29 mouse cellular contexts compared by ENCODE assay signal in genomic region chr14:79722228-79722627, GRCm38 (mm10). TPM values are rescaled to one million over a fixed set of nuclear protein-coding genes. Genes with fewer than 3 reads are reported as not detected.
DNase-seq lines count a peak whose midpoint lies in the region; ATAC-seq lines count a peak whose summit lies in the region.
"Had no signal": no experiment of that assay in that cellular context is flagged by ENCODE, and none has a peak within 500 bp of the region (broad histone marks: within the 10 kb centered on the region; RNA-seq: fewer than 3 reads in every experiment).

No protein-coding gene starts in this region.

- H3K27me3 ChIP-seq in hindbrain, embryonic 13.5 days = no peaks in the 10 kb centered on the region
- H3K27me3 ChIP-seq in hindbrain, embryonic 14.5 days (ENCODE audit: control insufficient read depth, insufficient read depth, low read length) = no peaks in the 10 kb centered on the region
- H3K27me3 ChIP-seq: embryonic facial prominence, embryonic 12.5 days; limb, embryonic 12.5 days; liver, embryonic 15.5 days had no signal

- peak; percentile 24 to 32 for DNase-seq in cerebellum, postnatal 14 days
- DNase-seq in cerebellum, adult 9-11 months = no peak
- no peak for DNase-seq in hindbrain, embryonic 14.5 days (ENCODE audit: low spot score)
- peak; percentile 26 for DNase-seq in retina, embryonic 14.5 days (ENCODE audit: low spot score)
- DNase-seq in retina, postnatal 1 day = no peak
- DNase-seq in layer of hippocampus, postnatal 14 days (ENCODE audit: low spot score in 2 of 2) = peak; percentile 34 to 70
- DNase-seq: adrenal gland, postnatal 14 days; cerebellum, adult 2 months; embryo, embryonic 11 days; gastrocnemius, postnatal 10 days; heart, postnatal 14 days; kidney, adult 2 months; kidney, postnatal 4 days; lung, embryonic 14.5 days; lung, postnatal 14 days; midbrain, embryonic 14.5 days; thymus, adult 2 months; thymus, postnatal 36 days had no signal

- peaks cover 43% of the 10 kb centered on the region for H3K4me1 ChIP-seq in hindbrain, embryonic 13.5 days (replicated peaks)
- H3K4me1 ChIP-seq in hindbrain, embryonic 14.5 days (replicated peaks; ENCODE audit: control insufficient read depth, insufficient read depth, low read length) = peaks cover 38% of the 10 kb centered on the region
- H3K4me1 ChIP-seq: embryonic facial prominence, embryonic 12.5 days; liver, embryonic 15.5 days had no signal

- no peak overlapping the region for H3K9ac ChIP-seq in hindbrain, embryonic 13.5 days
- H3K9ac ChIP-seq in hindbrain, embryonic 14.5 days = no peak overlapping the region
- H3K9ac ChIP-seq: embryonic facial prominence, embryonic 12.5 days; limb, embryonic 12.5 days; liver, embryonic 15.5 days; lung, embryonic 14.5 days had no signal

- ATAC-seq in hindbrain, embryonic 13.5 days (ENCODE audit: low FRiP score) = no peak
- ATAC-seq in hindbrain, embryonic 14.5 days (ENCODE audit: low FRiP score) = no peak
- ATAC-seq in erythroblast, adult 5-6 weeks (replicated peaks; ENCODE audit: low FRiP score, poor library complexity, severe bottlenecking) = no peak

- no peak overlapping the region for H3K4me3 ChIP-seq in hindbrain, embryonic 13.5 days
- H3K4me3 ChIP-seq in hindbrain, embryonic 14.5 days (replicated peaks; ENCODE audit: low read length) = no peak overlapping the region
- H3K4me3 ChIP-seq: embryonic facial prominence, embryonic 12.5 days; left cerebral cortex, adult 2 months; limb, embryonic 12.5 days; liver, embryonic 15.5 days had no signal

- no peaks in the 10 kb centered on the region for H3K36me3 ChIP-seq in hindbrain, embryonic 13.5 days
- no peaks in the 10 kb centered on the region for H3K36me3 ChIP-seq in hindbrain, embryonic 14.5 days (replicated peaks; ENCODE audit: control insufficient read depth, insufficient read depth)
- H3K36me3 ChIP-seq: embryonic facial prominence, embryonic 12.5 days; G1E; limb, embryonic 12.5 days; liver, embryonic 15.5 days had no signal

- 31% methylated on average over 7 of the region's 7 CpGs for WGBS in hindbrain, embryonic 13.5 days
- WGBS in hindbrain, embryonic 14.5 days = 29% methylated on average over 7 of the region's 7 CpGs

- H3K27ac ChIP-seq in hindbrain, embryonic 13.5 days = peak overlapping the region; percentile 25; the same call in 1 of the 2 replicates
- H3K27ac ChIP-seq in hindbrain, embryonic 14.5 days = no peak overlapping the region
- H3K27ac ChIP-seq: embryonic facial prominence, embryonic 12.5 days; kidney, postnatal 0 days; left cerebral cortex, adult 2 months; limb, embryonic 12.5 days; liver, embryonic 15.5 days had no signal

- H3K9me3 ChIP-seq in hindbrain, embryonic 13.5 days = no peaks in the 10 kb centered on the region
- H3K9me3 ChIP-seq in hindbrain, embryonic 14.5 days (ENCODE audit: control insufficient read depth, low read length) = no peaks in the 10 kb centered on the region
- H3K9me3 ChIP-seq: embryonic facial prominence, embryonic 12.5 days; limb, embryonic 12.5 days; liver, embryonic 15.5 days had no signal

- H3K4me2 ChIP-seq in hindbrain, embryonic 13.5 days = no peak overlapping the region
- no peak overlapping the region for H3K4me2 ChIP-seq in hindbrain, embryonic 14.5 days (replicated peaks)
- H3K4me2 ChIP-seq: embryonic facial prominence, embryonic 12.5 days; limb, embryonic 12.5 days; liver, embryonic 15.5 days; lung, embryonic 14.5 days had no signal

RNA-seq across cellular contexts. Expression of gene Pcdh8, which starts 48.9 kb away (rescaled TPM):
- 33.2 and 35.3 TPM in 2 replicates for polyA plus RNA-seq in hindbrain, embryonic 13.5 days (2015; fragmentation: Nextera tagmentation; extraction: Ambion mirVana)
- 40.5 and 52.0 TPM in 2 replicates for polyA plus RNA-seq in hindbrain, embryonic 14.5 days (2014; fragmentation: Nextera tagmentation; extraction: Ambion mirVana)
- total RNA-seq in layer of hippocampus, postnatal 14 days (2021) = 10 to 100 TPM; 64.4 to 77.0 TPM
- not detected in 2 replicates for total RNA-seq in erythroblast, adult 5-6 weeks (2015; ENCODE audit: low replicate concordance)
- not detected in 2 replicates for total RNA-seq in erythroblast, adult 5-6 weeks (2017; ENCODE audit: low replicate concordance)
- total RNA-seq: granulocyte monocyte progenitor cell, adult 5-6 weeks; liver, adult 2 months; neutrophil, adult 5-6 weeks had no signal
- polyA plus RNA-seq: G1E; liver, adult 2 months had no signal

Comparison
In these comparisons a context has a peak if more than half of its experiments do, and no peak if none do; other contexts are left out.
1. DNase-seq: peak in cerebellum, postnatal 14 days (2 of 2), retina, embryonic 14.5 days (single experiment) and layer of hippocampus, postnatal 14 days (2 of 2); none in cerebellum, adult 9-11 months (single experiment), hindbrain, embryonic 14.5 days (single experiment) and retina, postnatal 1 day (single experiment).
2. RNA of gene Pcdh8, which starts 48.9 kb away (total RNA-seq): 64.4 to 77.0 TPM in layer of hippocampus, postnatal 14 days; not detected in erythroblast, adult 5-6 weeks; every median in the first group is over 10 times any median in the second.